Mouse (Mus musculus) left cerebral cortex, adult 2 months (tissue): Measurements from ENCODE around the gene Gpx1. TPM values are rescaled to one million over a fixed set of nuclear protein-coding genes. Genes with fewer than 3 reads are reported as not detected.

Experiments used
- DNase-seq, 2 experiments: peaks; one replicate each; pipeline ENCODE4 v3.0.0; 2021 to 2022; ENCODE audit warnings: low spot score in 2 of 2, mixed read lengths in 1 of 2; ENCODE audit errors: extremely low spot score in 1 of 2
- H3K27ac ChIP-seq: fragments of 200-600 bp; 2 replicates; pipeline ENCODE4 v1.8.1; 2022
- H3K4me3 ChIP-seq: fragments of 200-600 bp; 2 replicates; pipeline ENCODE4 v1.8.1; 2022
- CTCF ChIP-seq: fragments of 200-600 bp; IDR thresholded peaks from 2 replicates; pipeline ENCODE4 v1.8.1; 2022; ENCODE audit warnings: antibody characterized with exemption, mild to moderate bottlenecking, moderate library complexity
- intact Hi-C: fragments of 180-260 bp; cut with DNase I; formaldehyde crosslinking; loops from one replicate; pipeline ENCODE4 v1.15.1; 2025
- long read RNA-seq, 2 experiments: library from polyadenylated mRNA; stranded (forward); transcript quantifications; one replicate each; pipeline ENCODE4 v2.0.0; 2021; ENCODE audit warnings: borderline mapping rate in 2 of 2
- total RNA-seq, 2 experiments: library from RNA; stranded (reverse); gene quantifications; 2 replicates each; pipeline ENCODE4 v1.2.3; 2021

Gene Gpx1
- total RNA-seq: 10 to 100 TPM; 90.0 to 94.1 TPM
- long read RNA-seq, experiment 1, transcript Gpx1-201 (2 exons, 1,072 nt): major isoform, 41 of 42 reads
- long read RNA-seq, experiment 1, partial matches to known transcripts: 0 of 42 reads
- long read RNA-seq, experiment 1, other reads (novel, unspliced or antisense): 1 of 42 reads
- long read RNA-seq, experiment 2, transcript Gpx1-201 (2 exons, 1,072 nt): major isoform, 40 of 41 reads
- long read RNA-seq, experiment 2, partial matches to known transcripts: 0 of 41 reads
- long read RNA-seq, experiment 2, other reads (novel, unspliced or antisense): 1 of 41 reads

- H3K27ac ChIP-seq: peak within 1 kb of the TSS; percentile 86
- DNase-seq: peak; percentile 75 to 83
- TF ChIP-seq CTCF: no peak; the same call in 1 of the 2 replicates
- intact Hi-C loops: loop anchor here (2.0 kb wide), 1 partner anchor 32 kb away; the partner anchor contains the start of genes Rhoa and Tcta
- H3K4me3 ChIP-seq: peak within 1 kb of the TSS; percentile 70
These were observed at the start of gene Gpx1 for GRCm38 (mm10) chr9:108338886-108339781. Gene Gpx1, plus strand, starts transcription at chr9:108338903.

- TF ChIP-seq CTCF: no peak
- no peak for DNase-seq
- Histone ChIP-seq H3K4me3 (no peak overlapping the region; the same call in 1 of the 2 replicates), H3K27ac (no peak overlapping the region)
- intact Hi-C loops: no loop called here
These were observed 49.4 kb upstream of the Gpx1 start for GRCm38 (mm10) chr9:108289347-108289746.

GRCm38 (mm10) chr9:108290016-108290750 is 48.5 kb upstream of the Gpx1 start, which contains the start of gene Nicn1:
Gene Nicn1, plus strand, starts transcription at chr9:108290429.
- TF ChIP-seq CTCF: no peak; the same call in 1 of the 2 replicates
- intact Hi-C loops: no loop called here
- Histone ChIP-seq H3K27ac (peak within 1 kb of the TSS; percentile 84), H3K4me3 (peak within 1 kb of the TSS; percentile 53)
- DNase-seq: peak; percentile 85 to 91

GRCm38 (mm10) chr9:108290773-108291172 is 47.9 kb upstream of the Gpx1 start:
- Histone ChIP-seq H3K27ac (peak overlapping the region; percentile 70), H3K4me3 (peak overlapping the region; percentile 53)
- no peak for DNase-seq
- intact Hi-C loops: no loop called here
- no peak for TF ChIP-seq CTCF

- DNase-seq: peak; percentile 21 to 30
- TF ChIP-seq CTCF: no peak
- Histone ChIP-seq H3K4me3 (peak within 1 kb of the TSS; percentile 44), H3K27ac (peak within 1 kb of the TSS; percentile 60)
- intact Hi-C loops: no loop called here
These were observed 42.0 kb upstream of the Gpx1 start, which contains the start of gene Amt for GRCm38 (mm10) chr9:108296453-108297355. Gene Amt, plus strand, starts transcription at chr9:108296853.

- intact Hi-C loops: no loop called here
- H3K27ac ChIP-seq: no peak overlapping the region
- no peak for DNase-seq
- TF ChIP-seq CTCF: no peak
- no peak overlapping the region for H3K4me3 ChIP-seq
These were observed 36.9 kb upstream of the Gpx1 start for GRCm38 (mm10) chr9:108301853-108302252.

GRCm38 (mm10) chr9:108304716-108305115 is 34.0 kb upstream of the Gpx1 start:
- intact Hi-C loops: no loop called here

GRCm38 (mm10) chr9:108305170-108305569 is 33.5 kb upstream of the Gpx1 start:
- peak overlapping the region; percentile 90 for H3K27ac ChIP-seq
- intact Hi-C loops: no loop called here
- peak overlapping the region; percentile 87 for H3K4me3 ChIP-seq
- TF ChIP-seq CTCF: no peak
- no peak for DNase-seq

More at GRCm38 (mm10) chr9:108304716-108305115, 34.0 kb upstream of the Gpx1 start:
- Histone ChIP-seq H3K4me3 (peak overlapping the region; percentile 87), H3K27ac (no peak overlapping the region; the same call in 1 of the 2 replicates)
- DNase-seq: no peak
- TF ChIP-seq CTCF: no peak

- peak within 1 kb of the TSS; percentile 99 for H3K27ac ChIP-seq
- peak within 1 kb of the TSS; percentile 91 for H3K4me3 ChIP-seq
- intact Hi-C loops: loop anchor here (1.0 to 2.0 kb wide), 3 partner anchors 33 to 211 kb away; partner anchors contain the start of genes Gpx1, Qrich1 and Usp4
- peak; percentile 95 to 99 for DNase-seq
- TF ChIP-seq CTCF: no peak
These were observed 32.8 kb upstream of the Gpx1 start, which contains the start of the genes Rhoa and Tcta for GRCm38 (mm10) chr9:108305629-108306520. Gene Rhoa, plus strand, starts transcription at chr9:108306129. Gene Tcta, minus strand, starts transcription at chr9:108306160.
